Mouse (Mus musculus) skeletal muscle tissue, adult 2 months (tissue): ENCODE measurements at regions not wholly inside any gene's neighbourhood (a gene's known extent, or its start where the extent isn't known, plus 50 kb on each side); places are given as distances from the start of the nearest gene placed in this dataset.

Experiments used
- DNase-seq: peaks from one replicate; pipeline ENCODE4 v3.0.0-alpha.2; 2012; ENCODE audit warnings: low read depth, low spot score

DNA sequence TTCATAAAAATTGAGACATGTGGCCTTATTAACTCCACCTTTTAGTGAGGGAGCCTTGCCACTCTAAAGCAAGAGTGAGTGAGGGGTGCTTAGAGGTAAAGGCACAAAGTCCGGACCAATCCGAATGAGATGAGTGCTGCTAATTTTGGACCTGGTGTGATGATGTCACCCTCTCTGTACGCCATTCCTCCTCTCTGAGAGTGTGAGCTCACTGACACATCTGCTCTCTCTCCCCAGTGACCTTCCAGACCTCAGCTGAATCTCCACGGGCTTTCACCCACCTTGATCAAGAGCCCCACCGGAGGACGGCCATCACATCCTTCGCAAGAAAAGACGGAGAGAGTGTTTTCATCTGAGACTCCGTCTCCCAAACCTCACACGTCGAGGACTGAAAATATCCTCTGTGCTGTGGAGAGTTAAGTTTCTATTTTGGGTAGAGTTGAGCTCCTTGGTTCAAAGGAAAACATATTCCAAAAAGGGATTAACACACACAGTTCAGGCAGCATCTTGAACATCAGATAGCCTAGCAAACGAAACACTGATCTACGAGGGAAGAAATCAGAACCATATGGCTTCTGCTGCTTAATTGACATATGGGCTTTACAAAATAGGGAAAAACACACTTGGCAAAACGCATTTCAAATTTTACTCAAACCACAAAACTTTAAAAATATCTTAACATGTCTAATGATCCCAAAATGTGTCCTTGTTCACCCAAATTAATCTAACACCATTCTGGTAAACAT is 96.2 kb upstream of the 3110018I06Rik start:
- no peak for DNase-seq

DNA sequence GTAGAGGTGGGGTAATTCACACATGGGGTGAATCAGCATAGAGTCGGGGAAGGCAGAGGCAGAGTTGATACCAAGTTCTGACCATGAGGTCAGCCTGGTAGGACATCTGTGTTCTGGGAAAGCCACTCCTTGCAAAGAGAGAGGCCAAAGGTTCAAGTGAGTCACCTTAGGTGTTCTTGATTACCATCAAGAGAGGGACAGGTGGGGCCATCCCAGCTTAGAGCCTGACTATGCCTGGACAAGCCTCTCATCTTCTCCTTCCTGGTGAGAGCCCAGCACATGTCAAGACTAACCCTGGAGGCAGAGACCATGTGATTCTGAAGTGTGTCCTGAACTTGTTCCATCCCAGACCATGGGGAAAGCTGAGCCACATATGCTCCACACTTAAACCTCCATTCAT is 94.0 kb upstream of the 3110018I06Rik start:
- no peak for DNase-seq

DNA sequence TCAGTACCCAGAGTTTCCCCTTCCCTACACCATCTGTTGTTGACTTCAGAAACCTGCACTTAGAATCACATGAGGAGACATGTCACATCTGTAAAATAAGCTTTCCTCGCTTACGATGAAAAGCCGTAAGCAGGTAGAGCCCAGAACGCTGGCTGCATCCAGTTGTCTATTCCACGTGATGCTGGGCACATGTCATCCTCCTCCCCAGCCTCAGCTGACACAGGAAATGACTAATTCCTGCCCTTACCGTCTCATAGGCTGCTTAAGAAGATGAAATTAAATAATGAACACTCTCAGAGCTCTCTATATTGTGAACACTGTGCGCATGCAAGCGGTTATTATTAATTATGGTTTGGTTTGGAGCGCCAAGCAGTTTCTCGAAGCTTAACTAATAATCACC is 83.6 kb upstream of the 3110018I06Rik start:
- no peak for DNase-seq

DNA sequence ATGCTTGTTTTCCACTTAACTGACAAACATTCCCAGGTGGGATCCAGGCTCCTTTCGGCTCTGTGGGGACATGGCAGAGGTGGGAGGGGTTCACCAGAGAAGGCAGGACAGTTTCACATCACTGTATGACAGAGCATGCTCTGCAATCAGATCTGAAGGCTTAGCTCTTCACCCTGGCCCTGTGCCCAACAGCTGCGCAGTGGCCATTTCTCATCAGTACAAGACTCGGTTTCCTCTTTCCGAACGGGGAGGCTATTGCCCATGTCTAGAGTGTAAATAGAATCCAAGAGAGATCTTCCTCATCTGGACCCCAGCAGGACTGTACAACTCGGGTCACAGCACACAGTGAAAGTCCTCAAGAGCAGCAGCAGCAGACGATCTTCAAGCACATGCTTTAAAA is 64.5 kb upstream of the 3110018I06Rik start:
- no peak for DNase-seq

DNA sequence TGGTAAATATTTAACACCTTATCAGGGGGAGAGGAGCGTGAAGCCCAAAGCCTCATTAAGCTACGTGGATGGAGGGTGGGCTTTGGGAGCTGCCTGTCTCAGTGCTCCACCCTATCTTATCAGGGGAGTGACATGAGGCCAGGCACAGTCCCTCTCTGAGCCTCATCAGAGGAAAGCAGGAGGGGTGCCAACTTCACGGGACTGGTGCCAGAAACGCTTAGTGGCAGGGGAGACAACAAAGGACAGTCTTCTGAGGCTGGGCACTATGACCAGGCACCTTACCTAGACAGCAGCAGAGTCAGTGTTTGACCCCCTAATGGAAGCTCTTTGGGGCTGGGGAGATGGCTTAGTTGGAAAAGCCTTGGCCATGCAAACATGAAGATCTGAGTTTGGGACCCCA is 49.9 kb upstream of the 3110018I06Rik start:
- DNase-seq, result no peak
